Mouse (Mus musculus): ENCODE results near the gene Slc13a2. TPM values are rescaled to one million over a fixed set of nuclear protein-coding genes. Genes with fewer than 3 reads are reported as not detected.

Slc13a2 gene
- polyA plus RNA-seq, 1 experiment from 2014 or later, result not detected

DNA sequence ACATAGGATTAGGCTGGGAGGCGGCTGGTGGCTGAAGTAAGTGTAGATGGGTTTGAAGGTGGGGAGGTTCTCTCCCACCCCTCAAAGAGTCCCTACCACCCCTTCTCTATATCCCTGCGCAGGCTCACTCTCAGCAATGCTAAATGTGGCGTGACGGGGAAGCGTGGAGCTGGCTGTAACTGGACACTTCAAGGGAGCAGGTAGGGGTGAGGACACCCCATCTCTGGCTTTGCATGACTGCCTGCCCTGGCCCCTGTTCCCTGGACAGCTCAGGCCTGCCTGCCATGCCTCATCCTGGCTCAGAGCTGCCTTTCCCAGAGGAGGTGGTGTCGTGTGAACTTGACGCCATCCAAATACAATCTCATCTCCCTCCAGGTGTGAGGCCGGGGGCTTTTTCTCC is 47.9 kb downstream of the Slc13a2 start:
- 77% methylated on average over 8 of the region's 8 CpGs for WGBS
- no peaks in the 10 kb centered on the region for H3K36me3 ChIP-seq
- H3K27ac ChIP-seq, result no peak overlapping the region
- H3K4me1 ChIP-seq, result peaks cover 22% of the 10 kb centered on the region; the same call in 1 of the 2 replicates
- no peak overlapping the region for H3K4me3 ChIP-seq
- H3K27me3 ChIP-seq (ENCODE audit: insufficient read depth, poor library complexity, severe bottlenecking), result peaks cover 22% of the 10 kb centered on the region; the same call in 1 of the 2 replicates
- H3K9me3 ChIP-seq, result no peaks in the 10 kb centered on the region
- DNase-seq (ENCODE audit: low spot score), result no peak

DNA sequence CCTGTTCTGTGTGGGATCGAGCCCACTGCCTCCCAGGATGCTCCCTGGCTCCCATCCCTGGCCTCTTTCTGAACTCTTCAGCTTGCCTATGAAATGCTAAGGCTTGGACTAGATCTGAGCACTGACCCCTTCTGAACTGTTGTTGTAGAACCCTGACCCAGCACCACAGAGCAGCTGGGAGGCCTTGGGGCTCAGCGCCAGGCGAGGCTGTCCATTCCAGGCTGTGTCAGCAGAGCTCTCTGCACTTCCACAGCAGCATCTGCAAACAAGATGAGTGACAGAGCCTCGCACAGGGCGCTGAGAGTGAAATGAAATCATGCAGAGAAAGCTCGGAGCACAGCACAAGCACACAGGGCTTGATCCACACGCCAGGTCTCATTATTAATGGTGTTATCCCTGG is 49.4 kb downstream of the Slc13a2 start:
- H3K27ac ChIP-seq, result no peak overlapping the region
- H3K9me3 ChIP-seq, result no peaks in the 10 kb centered on the region
- no peak for DNase-seq (ENCODE audit: low spot score)
- no peak overlapping the region for H3K4me3 ChIP-seq
- peaks cover 22% of the 10 kb centered on the region; the same call in 1 of the 2 replicates for H3K4me1 ChIP-seq
- WGBS, result 64% methylated on average over 7 of the region's 7 CpGs
- no peaks in the 10 kb centered on the region for H3K36me3 ChIP-seq
- peaks cover 16% of the 10 kb centered on the region; the same call in 1 of the 2 replicates for H3K27me3 ChIP-seq (ENCODE audit: insufficient read depth, poor library complexity, severe bottlenecking)

DNA sequence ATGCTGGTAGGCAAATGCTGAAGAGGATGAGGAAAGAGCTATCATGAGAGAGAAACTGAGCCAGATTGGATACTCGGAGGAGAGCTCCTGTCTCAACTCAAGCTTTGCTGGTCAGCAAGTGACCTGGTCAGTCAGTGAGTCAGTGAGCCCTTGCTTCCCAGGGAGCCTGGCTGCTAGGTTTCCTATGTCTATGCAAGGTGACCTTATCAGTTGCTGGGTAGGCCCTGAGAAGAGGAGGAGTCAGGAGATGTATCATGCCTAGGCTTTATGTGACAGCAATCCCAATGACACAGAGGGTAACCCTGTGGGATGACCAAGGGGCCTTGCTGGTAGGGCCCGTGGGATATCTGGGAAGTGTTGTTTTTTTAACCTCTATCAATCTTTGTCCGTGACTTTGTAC is 49.9 kb downstream of the Slc13a2 start:
- no peak overlapping the region for H3K4me3 ChIP-seq
- WGBS, result 47% methylated on average over 3 of the region's 3 CpGs
- H3K27me3 ChIP-seq (ENCODE audit: insufficient read depth, poor library complexity, severe bottlenecking), result peaks cover 20% of the 10 kb centered on the region; the same call in 1 of the 2 replicates
- H3K9me3 ChIP-seq, result no peaks in the 10 kb centered on the region
- peaks cover 22% of the 10 kb centered on the region; the same call in 1 of the 2 replicates for H3K4me1 ChIP-seq
- no peaks in the 10 kb centered on the region for H3K36me3 ChIP-seq
- no peak overlapping the region for H3K27ac ChIP-seq
- DNase-seq (ENCODE audit: low spot score), result no peak

DNA sequence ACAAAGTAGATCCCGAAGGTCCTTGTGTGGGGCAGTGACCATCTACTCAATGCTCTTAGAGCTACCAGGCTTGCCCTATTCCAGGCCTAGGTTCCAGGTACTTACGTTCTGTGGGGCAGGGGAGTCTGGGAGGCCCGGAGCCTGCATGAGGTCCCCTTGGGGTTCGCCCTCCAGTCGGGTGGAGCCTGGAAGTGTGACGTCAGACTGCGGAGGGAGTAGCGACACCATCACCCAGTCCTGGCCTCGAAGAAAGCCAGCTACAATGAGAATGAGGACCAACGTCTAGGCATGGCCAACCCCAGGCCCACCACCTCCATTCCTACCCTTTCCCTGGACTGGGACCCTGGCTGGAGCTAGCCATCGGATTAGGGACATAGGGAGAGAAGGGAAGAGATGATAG is 50.3 kb downstream of the Slc13a2 start:
- no peaks in the 10 kb centered on the region for H3K36me3 ChIP-seq
- H3K27ac ChIP-seq, result no peak overlapping the region
- no peaks in the 10 kb centered on the region for H3K9me3 ChIP-seq
- no peak overlapping the region for H3K4me3 ChIP-seq
- 84% methylated on average over 11 of the region's 11 CpGs for WGBS
- DNase-seq (ENCODE audit: low spot score), result no peak
- H3K27me3 ChIP-seq (ENCODE audit: insufficient read depth, poor library complexity, severe bottlenecking), result peaks cover 25% of the 10 kb centered on the region; the same call in 1 of the 2 replicates
- H3K4me1 ChIP-seq, result peaks cover 22% of the 10 kb centered on the region; the same call in 1 of the 2 replicates

DNA sequence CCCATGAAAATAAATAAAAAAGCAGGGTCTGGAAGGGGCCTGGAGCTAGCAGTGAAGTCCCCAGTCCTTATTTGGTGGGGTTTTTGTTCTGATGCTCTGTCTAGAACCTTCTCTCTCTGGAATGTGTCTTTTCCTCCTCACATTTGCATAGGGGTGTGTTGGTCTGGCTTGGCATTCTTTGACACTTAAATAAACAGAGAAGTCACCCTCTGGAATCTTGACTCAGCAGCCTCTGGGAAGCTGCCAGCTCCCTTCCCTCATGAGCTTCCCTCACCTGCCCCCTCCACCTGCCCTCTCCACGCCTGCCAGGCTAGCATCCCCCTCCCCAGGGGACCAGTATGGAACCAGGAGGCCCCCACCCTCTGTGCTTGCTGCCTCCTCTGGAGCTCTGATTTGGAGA is 51.6 kb downstream of the Slc13a2 start:
- no peak for DNase-seq (ENCODE audit: low spot score)
- H3K36me3 ChIP-seq, result no peaks in the 10 kb centered on the region
- WGBS, result 43% methylated on average over 1 of the region's 1 CpGs

DNA sequence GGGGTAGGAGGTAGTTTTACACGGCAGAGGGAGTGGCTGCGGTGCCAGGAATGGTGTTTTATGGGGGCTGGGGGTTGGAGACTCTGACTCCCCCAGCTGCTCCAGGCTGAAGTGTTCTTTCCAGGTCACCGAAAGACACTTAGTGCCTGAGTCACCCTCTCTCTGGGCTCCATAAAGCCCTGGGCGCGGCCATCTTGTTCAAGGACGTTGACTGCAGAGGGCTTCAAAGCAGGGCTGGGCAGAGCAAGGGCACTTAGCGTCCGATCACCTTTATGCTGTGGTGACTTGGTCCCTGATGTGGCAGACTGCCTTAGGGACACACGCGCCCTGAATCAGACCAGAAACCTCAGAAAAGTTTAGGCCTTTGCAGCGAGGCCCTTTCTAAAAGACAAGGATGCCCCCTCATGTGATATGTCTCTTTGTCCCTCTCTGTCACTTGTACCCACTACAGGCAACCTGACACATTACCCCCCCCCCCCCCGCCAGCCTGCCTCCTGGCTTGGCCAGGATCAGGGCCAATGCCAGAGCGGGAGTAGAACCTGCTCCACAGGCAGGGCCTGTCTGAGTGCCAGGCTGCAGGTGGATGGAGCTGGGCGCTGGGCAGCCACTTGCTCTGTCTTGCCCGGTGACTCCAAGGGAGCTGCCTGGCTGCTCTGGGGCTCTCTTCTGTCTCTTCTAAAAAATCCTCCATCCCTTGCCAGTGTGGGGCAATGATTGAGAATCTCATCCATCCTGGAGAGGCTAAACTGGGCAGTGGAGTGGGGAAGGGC is 54.4 kb downstream of the Slc13a2 start:
- Histone ChIP-seq H3K9me3 (no peaks in the 10 kb centered on the region), H3K27ac (no peak overlapping the region), H3K36me3 (no peaks in the 10 kb centered on the region), H3K4me1 (peaks cover 11% of the 10 kb centered on the region; the same call in 1 of the 2 replicates), H3K27me3 (ENCODE audit: insufficient read depth, poor library complexity, severe bottlenecking) (peaks cover 41% of the 10 kb centered on the region), H3K4me3 (no peak overlapping the region)
- 86% methylated on average over 15 of the region's 15 CpGs for WGBS
- DNase-seq (ENCODE audit: low spot score), result no peak

More for the DNA sequence above, 51.6 kb downstream of the Slc13a2 start:
- peaks cover 22% of the 10 kb centered on the region; the same call in 1 of the 2 replicates for H3K4me1 ChIP-seq
- no peak overlapping the region for H3K27ac ChIP-seq
- peaks cover 37% of the 10 kb centered on the region; the same call in 1 of the 2 replicates for H3K27me3 ChIP-seq (ENCODE audit: insufficient read depth, poor library complexity, severe bottlenecking)
- H3K9me3 ChIP-seq, result no peaks in the 10 kb centered on the region
- no peak overlapping the region for H3K4me3 ChIP-seq

DNA sequence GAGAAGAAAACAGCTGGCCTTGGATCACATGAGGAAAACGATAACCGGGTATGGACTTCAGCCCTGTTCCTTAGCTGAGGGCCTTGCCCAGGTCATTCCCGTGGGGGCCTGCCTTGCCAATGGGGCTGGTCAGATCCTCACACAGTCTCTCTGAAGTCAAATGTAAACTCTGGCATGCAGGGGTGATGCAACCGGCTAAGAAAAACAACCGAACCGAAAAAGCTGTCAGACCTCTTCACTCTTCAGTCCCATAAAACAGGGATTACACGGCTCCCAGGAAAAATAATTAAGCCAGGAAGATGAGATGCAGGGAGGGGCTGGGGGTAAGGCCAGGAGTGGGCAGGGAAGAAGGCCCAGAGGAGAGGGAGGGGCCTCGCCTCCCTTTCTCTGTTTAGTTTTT is 57.9 kb downstream of the Slc13a2 start:
- 55% methylated on average over 8 of the region's 8 CpGs for WGBS

DNA sequence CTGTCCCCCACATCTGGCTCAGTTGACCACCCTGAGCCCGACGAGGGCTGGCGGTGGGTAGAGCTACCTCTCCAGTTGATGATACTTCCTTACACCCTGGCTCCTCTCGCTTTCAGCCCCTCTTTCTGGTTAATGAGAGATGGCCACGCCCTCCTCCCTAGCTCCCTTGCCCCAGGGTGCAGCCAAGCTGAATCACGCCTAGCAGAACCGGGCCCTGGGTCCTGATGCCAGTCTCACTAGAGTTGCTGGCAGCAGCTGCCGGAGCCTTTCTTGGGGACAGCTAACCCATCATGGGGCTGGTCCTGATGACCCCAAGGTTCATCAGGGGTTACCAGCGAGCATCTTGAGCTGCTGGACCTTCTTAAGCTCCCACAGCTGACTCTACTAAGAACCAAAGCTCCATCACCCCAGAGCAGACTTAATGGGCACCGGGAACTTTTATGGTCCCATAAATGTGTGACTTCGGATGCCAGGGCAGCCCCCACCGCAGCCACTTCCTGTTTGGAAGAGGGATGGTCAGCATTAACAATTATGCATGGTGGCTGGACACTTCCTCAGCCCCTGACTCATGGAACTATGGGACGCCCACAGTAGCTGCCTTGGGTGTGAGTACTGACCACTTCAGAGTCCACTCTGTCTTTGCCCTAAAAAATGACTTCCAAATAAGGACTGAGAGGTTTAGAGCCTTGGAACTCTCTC is 58.6 kb downstream of the Slc13a2 start:
- WGBS, result 73% methylated on average over 13 of the region's 13 CpGs
- H3K27ac ChIP-seq, result no peak overlapping the region

More for the DNA sequence above, 57.9 kb downstream of the Slc13a2 start:
- Histone ChIP-seq H3K4me1 (peaks cover 10% of the 10 kb centered on the region; the same call in 1 of the 2 replicates), H3K27me3 (ENCODE audit: insufficient read depth, poor library complexity, severe bottlenecking) (peaks cover 43% of the 10 kb centered on the region), H3K36me3 (no peaks in the 10 kb centered on the region), H3K9me3 (no peaks in the 10 kb centered on the region), H3K27ac (no peak overlapping the region), H3K4me3 (no peak overlapping the region)
- DNase-seq (ENCODE audit: low spot score), result no peak

DNA sequence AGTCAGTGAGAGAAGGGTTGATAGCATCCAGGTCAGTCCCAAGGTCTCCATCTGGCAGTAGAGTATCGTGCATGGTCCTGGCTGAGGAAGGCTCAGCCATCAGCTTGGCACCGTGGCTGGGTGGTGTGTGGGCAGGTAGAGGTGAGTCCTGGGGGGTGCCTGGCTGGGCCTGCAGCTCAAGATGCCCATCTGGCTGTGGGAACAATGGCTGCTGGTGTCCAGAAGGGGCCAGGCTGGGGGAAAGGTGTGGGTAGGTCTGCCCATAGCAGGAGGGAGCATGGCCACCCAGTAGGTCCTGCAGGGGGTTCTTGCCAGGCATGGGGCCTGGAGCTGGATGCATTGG is 61.3 kb downstream of the Slc13a2 start:
- H3K27me3 ChIP-seq (ENCODE audit: insufficient read depth, poor library complexity, severe bottlenecking), result peaks cover 34% of the 10 kb centered on the region
- H3K4me1 ChIP-seq, result peaks cover 14% of the 10 kb centered on the region; the same call in 1 of the 2 replicates
- H3K36me3 ChIP-seq, result no peaks in the 10 kb centered on the region
- H3K27ac ChIP-seq, result no peak overlapping the region
- no peak for DNase-seq (ENCODE audit: low spot score)
- H3K4me3 ChIP-seq, result peak overlapping the region; percentile 56; the same call in 1 of the 2 replicates
- H3K9me3 ChIP-seq, result no peaks in the 10 kb centered on the region
- WGBS, result 39% methylated on average over 2 of the region's 2 CpGs

More for the DNA sequence above, 58.6 kb downstream of the Slc13a2 start:
- DNase-seq (ENCODE audit: low spot score), result no peak
- Histone ChIP-seq H3K27me3 (ENCODE audit: insufficient read depth, poor library complexity, severe bottlenecking) (peaks cover 49% of the 10 kb centered on the region), H3K4me1 (peaks cover 12% of the 10 kb centered on the region; the same call in 1 of the 2 replicates), H3K36me3 (no peaks in the 10 kb centered on the region), H3K9me3 (no peaks in the 10 kb centered on the region), H3K4me3 (no peak overlapping the region)

DNA sequence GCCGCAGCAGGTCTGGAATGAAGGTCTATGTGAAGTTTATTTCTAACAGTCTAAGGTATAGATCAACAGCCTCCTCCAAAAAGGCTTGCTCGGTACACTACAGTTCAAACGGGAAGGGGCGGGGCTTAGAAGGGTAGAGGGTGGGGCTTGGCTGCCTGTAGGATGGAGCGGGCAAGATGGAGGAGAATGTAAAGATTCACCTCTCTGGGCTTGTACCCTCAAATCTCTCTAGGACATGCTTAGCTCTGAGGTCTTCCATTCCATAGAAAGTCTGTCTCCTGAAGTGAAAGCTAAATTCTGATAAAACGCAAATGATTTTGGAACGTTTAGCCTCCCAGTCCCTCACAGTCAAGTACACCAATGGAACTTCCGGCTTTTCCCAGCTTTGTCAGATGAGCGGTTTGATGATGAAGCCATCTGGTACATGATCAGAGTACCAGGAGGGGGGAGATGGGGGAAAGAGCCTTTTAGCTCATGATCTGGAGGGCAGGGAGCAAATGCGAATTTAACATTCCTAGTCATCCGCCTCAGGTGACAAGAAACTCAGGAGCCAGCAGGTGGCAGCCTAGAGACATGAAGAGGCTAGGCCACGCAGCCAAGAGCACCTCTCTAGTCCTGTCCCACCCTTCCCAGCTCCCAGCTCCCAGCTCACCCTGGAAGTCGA is 61.8 kb downstream of the Slc13a2 start:
- Histone ChIP-seq H3K27ac (no peak overlapping the region), H3K9me3 (no peaks in the 10 kb centered on the region), H3K36me3 (no peaks in the 10 kb centered on the region), H3K4me1 (peaks cover 14% of the 10 kb centered on the region; the same call in 1 of the 2 replicates), H3K27me3 (ENCODE audit: insufficient read depth, poor library complexity, severe bottlenecking) (peaks cover 29% of the 10 kb centered on the region), H3K4me3 (peak overlapping the region; percentile 56)
- DNase-seq (ENCODE audit: low spot score), result peak; percentile 89
- 11% methylated on average over 13 of the region's 13 CpGs for WGBS

DNA sequence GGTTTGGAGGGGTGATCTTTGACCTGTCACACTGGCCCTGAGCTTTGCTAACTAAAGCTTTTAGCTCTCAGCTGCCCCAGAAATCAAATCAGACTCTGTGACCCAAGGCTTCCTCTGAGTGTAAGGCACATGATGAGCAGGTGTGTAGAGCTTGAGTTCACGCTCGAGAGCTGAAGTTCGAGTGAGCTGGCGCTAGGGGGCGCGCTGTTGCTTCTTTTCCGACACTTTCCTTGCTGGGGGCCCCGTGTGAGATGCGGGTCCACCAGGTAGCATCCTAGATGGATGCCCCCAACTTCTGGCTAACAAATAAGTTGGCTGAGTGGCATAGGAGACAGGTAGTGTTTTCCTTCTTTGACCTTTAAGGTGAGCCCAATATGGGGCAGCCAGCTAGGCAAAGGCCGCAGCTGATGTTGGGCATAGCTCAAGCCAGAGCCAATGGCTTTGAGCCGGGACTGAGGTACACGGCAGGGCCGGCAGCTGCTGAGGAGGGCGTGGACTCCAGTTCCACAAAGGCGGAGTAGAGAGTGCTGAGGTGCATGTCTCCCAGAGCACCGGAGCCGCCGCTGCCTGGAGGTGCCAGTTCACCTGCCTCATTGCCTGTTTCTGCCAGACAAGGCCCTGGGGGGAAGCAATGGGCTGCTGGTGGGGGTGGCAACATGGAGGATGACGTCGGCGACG is 63.5 kb downstream of the Slc13a2 start:
- H3K4me3 ChIP-seq, result no peak overlapping the region
- 12% methylated on average over 22 of the region's 22 CpGs for WGBS
- no peak for DNase-seq (ENCODE audit: low spot score)

DNA sequence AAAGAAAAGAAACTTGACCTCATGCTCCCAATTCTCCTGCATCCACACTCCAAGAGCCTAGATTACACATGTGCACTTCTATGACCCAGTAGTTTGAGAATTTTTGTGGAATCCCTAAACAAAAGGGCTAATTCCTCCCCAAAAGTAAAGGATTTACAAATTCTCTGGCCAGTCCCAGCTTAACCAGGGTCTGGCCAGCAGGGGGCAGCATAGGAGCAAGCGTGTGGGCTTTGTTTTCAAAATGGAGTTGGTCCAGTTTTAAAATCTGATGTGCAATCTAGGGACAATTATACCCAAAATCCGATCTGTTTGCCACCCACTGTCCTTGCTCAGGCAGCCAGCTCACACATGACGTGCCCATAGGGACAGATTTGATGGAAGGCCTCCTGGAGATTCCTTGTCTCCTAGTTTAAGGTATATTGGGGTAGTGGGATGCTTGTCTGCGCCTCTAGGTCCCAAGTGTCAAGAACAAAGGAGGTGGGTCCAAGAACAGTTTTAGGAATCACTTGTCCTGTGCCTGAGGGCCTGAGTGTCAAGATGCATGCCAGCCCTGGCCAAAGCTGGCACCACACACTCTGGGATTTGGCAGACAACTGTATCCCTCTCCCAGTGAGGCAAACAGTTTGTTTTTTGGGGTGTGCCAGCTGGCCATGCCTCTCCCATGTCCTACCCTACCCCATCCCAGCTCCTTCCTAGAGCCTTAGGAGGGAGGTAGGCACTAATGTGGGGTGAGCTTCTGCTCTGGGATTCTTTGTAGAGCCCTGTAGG is 66.4 kb downstream of the Slc13a2 start:
- H3K27ac ChIP-seq, result no peak overlapping the region

More for the DNA sequence above, 63.5 kb downstream of the Slc13a2 start:
- peaks cover 14% of the 10 kb centered on the region; the same call in 1 of the 2 replicates for H3K4me1 ChIP-seq
- no peak overlapping the region for H3K27ac ChIP-seq
- H3K9me3 ChIP-seq, result no peaks in the 10 kb centered on the region
- H3K36me3 ChIP-seq, result no peaks in the 10 kb centered on the region
- H3K27me3 ChIP-seq (ENCODE audit: insufficient read depth, poor library complexity, severe bottlenecking), result peaks cover 27% of the 10 kb centered on the region

More for the DNA sequence above, 66.4 kb downstream of the Slc13a2 start:
- DNase-seq (ENCODE audit: low spot score), result no peak
- Histone ChIP-seq H3K27me3 (ENCODE audit: insufficient read depth, poor library complexity, severe bottlenecking) (peaks cover 21% of the 10 kb centered on the region), H3K36me3 (no peaks in the 10 kb centered on the region), H3K4me1 (peaks cover 12% of the 10 kb centered on the region; the same call in 1 of the 2 replicates), H3K4me3 (no peak overlapping the region), H3K9me3 (no peaks in the 10 kb centered on the region)
- 27% methylated on average over 4 of the region's 4 CpGs for WGBS
